Mouse (Mus musculus) telencephalon, adult 2 months (tissue): ENCODE data around the gene Crebl2.

Experiments used
- DNase-seq: peaks from one replicate; pipeline ENCODE4 v3.0.0-alpha.2; 2011; ENCODE audit warnings: low read depth, low spot score

Crebl2 gene

GRCm38 (mm10) chr6:134820411-134820810, 9.5 kb upstream of the Crebl2 start:
- no peak for DNase-seq

GRCm38 (mm10) chr6:134822844-134823243, 7.1 kb upstream of the Crebl2 start:
- no peak for DNase-seq

- DNase-seq, result no peak
These were observed 822 bp downstream of the Crebl2 start for GRCm38 (mm10) chr6:134830776-134831175.

GRCm38 (mm10) chr6:134834585-134835251, 4.8 kb downstream of the Crebl2 start:
- DNase-seq, result no peak

GRCm38 (mm10) chr6:134838111-134838510, 8.2 kb downstream of the Crebl2 start:
- DNase-seq, result no peak

GRCm38 (mm10) chr6:134840346-134840745, 10.4 kb downstream of the Crebl2 start:
- no peak for DNase-seq

GRCm38 (mm10) chr6:134845726-134846125, 15.8 kb downstream of the Crebl2 start:
- no peak for DNase-seq

GRCm38 (mm10) chr6:134846308-134846707, 16.4 kb downstream of the Crebl2 start:
- no peak for DNase-seq

GRCm38 (mm10) chr6:134847550-134847949, 17.6 kb downstream of the Crebl2 start:
- DNase-seq, result no peak

GRCm38 (mm10) chr6:134848197-134848890, 18.4 kb downstream of the Crebl2 start:
- DNase-seq, result no peak

GRCm38 (mm10) chr6:134849461-134849860, 19.5 kb downstream of the Crebl2 start:
- DNase-seq, result no peak

GRCm38 (mm10) chr6:134849985-134850384, 20.0 kb downstream of the Crebl2 start:
- DNase-seq, result no peak

GRCm38 (mm10) chr6:134854782-134855181, 24.8 kb downstream of the Crebl2 start:
- no peak for DNase-seq

- DNase-seq, result no peak
These were observed 26.0 kb downstream of the Crebl2 start for GRCm38 (mm10) chr6:134855926-134856325.

GRCm38 (mm10) chr6:134859021-134859420, 29.1 kb downstream of the Crebl2 start:
- no peak for DNase-seq

- DNase-seq, result no peak
These were observed 30.3 kb downstream of the Crebl2 start for GRCm38 (mm10) chr6:134860275-134860674.

GRCm38 (mm10) chr6:134861386-134861785, 31.4 kb downstream of the Crebl2 start:
- no peak for DNase-seq

GRCm38 (mm10) chr6:134862671-134863104, 32.7 kb downstream of the Crebl2 start:
- no peak for DNase-seq

GRCm38 (mm10) chr6:134863146-134863545, 33.2 kb downstream of the Crebl2 start:
- peak; percentile 92 for DNase-seq

GRCm38 (mm10) chr6:134866113-134866512, 36.2 kb downstream of the Crebl2 start:
- no peak for DNase-seq

GRCm38 (mm10) chr6:134867325-134867724, 37.4 kb downstream of the Crebl2 start:
- no peak for DNase-seq

GRCm38 (mm10) chr6:134870209-134870742, 40.3 kb downstream of the Crebl2 start:
- DNase-seq, result no peak

- DNase-seq, result no peak
These were observed 40.9 kb downstream of the Crebl2 start for GRCm38 (mm10) chr6:134870887-134871286.
